Mouse (Mus musculus) olfactory bulb, adult 2 months (tissue): ENCODE data around the gene Olfr1355.
"Not testable (repeated sequence)": the region's sequence is repeated elsewhere in the genome, so short reads cannot be mapped to it uniquely, and the experiment has no call there.

Experiments used
- CTCF ChIP-seq: fragments of 200-500 bp; IDR thresholded peaks from 2 replicates; pipeline ENCODE4 v1.5.1; 2012; ENCODE audit warnings: low read depth, mild to moderate bottlenecking, low read length, moderate library complexity; ENCODE audit not compliant: insufficient read depth
- POLR2A ChIP-seq: fragments of 200-500 bp; IDR thresholded peaks from 2 replicates; pipeline ENCODE4 v1.6.1; 2012; ENCODE audit warnings: mild to moderate bottlenecking, low read depth, low read length, moderate library complexity; ENCODE audit not compliant: insufficient read depth

DNA sequence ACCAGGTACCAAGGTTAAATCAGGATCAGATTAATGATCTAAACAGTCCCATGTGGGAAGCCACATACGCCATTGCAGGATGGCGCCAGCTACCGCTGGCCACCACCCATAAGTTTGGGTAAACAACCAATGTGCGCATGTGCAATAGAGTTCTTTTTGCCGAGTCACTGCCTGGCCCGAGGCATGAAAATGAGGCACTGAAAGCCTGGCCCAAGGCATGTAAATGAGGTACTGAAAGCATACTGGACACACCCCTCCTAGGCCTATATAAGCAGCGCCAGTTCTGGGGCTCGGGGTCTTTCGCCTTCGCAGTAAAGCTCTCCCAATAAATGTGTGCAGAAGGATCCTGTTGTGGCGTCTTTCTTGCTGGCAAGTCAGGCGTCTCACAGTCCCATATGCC lies 34.9 kb upstream of the Olfr1355 start:
- TF ChIP-seq CTCF, POLR2A: not testable (repeated sequence)
